Mouse (Mus musculus): ENCODE data around the gene Hs3st5. TPM values are rescaled to one million over a fixed set of nuclear protein-coding genes. Genes with fewer than 3 reads are reported as not detected.
"Not testable (repeated sequence)": the region's sequence is repeated elsewhere in the genome, so short reads cannot be mapped to it uniquely, and the experiment has no call there.

Gene Hs3st5
- polyA plus RNA-seq, 1 experiment from 2014 or later = 0.23 TPM

GRCm38 (mm10) chr10:36578375-36579145, 71.9 kb downstream of the Hs3st5 start:
- Histone ChIP-seq H3K4me1 (no peaks in the 10 kb centered on the region), H3K4me3 (no peak overlapping the region), H3K27me3 (ENCODE audit: insufficient read depth, poor library complexity, severe bottlenecking) (no peaks in the 10 kb centered on the region), H3K36me3 (no peaks in the 10 kb centered on the region), H3K27ac (no peak overlapping the region), H3K9me3 (no peaks in the 10 kb centered on the region)
- no peak for DNase-seq (ENCODE audit: low spot score)
- 76% methylated on average over 4 of the region's 4 CpGs for WGBS

DNA sequence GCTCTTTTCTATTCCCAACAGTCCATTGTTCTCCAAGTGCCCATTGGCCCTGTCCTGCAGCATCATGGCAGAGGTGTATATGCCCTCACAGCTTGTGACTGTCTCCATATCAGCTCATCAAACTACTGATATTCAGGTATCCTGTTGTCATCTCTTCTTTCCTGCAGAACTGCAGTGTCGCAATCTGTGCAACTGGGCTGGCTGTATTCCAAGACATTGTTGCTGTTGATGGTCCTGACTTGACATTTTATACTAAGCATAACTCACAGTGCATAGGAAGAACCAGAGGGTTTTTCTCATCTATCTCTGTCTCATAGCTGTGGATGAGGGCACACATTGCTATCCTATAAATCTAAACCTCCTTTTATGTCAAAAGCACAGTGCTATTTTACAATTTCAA, 103.8 kb downstream of the Hs3st5 start:
- Histone ChIP-seq H3K4me3 (no peak overlapping the region), H3K9me3 (0 out of 2 replicates have a peak, but pooled peaks cover 6% of the 10 kb centered on the region), H3K36me3 (no peaks in the 10 kb centered on the region), H3K4me1 (no peaks in the 10 kb centered on the region), H3K27me3 (ENCODE audit: insufficient read depth, poor library complexity, severe bottlenecking) (no peaks in the 10 kb centered on the region), H3K27ac (no peak overlapping the region)
- DNase-seq (ENCODE audit: low spot score) = no peak
- 87% methylated on average over 1 of the region's 1 CpGs for WGBS

DNA sequence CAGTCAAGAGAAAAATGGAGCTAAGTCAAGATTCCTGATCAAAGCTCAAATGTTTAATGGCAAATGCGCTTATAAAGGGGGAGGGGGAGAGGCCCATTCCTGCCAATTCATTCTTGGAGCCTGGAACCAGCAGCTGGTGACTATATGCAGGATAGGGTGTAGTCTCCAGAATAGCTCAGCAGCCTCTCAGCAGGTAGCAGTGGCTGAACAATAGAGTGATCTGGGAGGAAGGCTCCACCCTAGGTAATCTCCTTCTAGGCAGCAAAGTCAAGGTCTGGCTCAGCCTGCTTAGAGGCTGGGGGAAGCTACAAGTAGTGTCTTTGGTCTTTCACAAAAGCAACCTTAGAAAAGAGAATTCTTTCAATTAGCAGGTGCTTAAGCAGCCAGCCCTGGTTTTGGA, 104.8 kb downstream of the Hs3st5 start:
- H3K4me1 ChIP-seq; H3K4me3 ChIP-seq; H3K27me3 ChIP-seq (ENCODE audit: insufficient read depth, poor library complexity, severe bottlenecking); H3K36me3 ChIP-seq; H3K27ac ChIP-seq; DNase-seq (ENCODE audit: low spot score); H3K9me3 ChIP-seq: not testable (repeated sequence)
- WGBS = 46% methylated on average over 1 of the region's 1 CpGs

GRCm38 (mm10) chr10:36623037-36623436, 116.4 kb downstream of the Hs3st5 start:
- Histone ChIP-seq H3K36me3 (no peaks in the 10 kb centered on the region), H3K9me3 (no peaks in the 10 kb centered on the region), H3K4me1 (no peaks in the 10 kb centered on the region), H3K4me3 (no peak overlapping the region), H3K27me3 (ENCODE audit: insufficient read depth, poor library complexity, severe bottlenecking) (no peaks in the 10 kb centered on the region), H3K27ac (no peak overlapping the region)
- no peak for DNase-seq (ENCODE audit: low spot score)
- WGBS = 67% methylated on average over 1 of the region's 1 CpGs

- 78% methylated on average over 4 of the region's 4 CpGs for WGBS
- DNase-seq (ENCODE audit: low spot score) = no peak
- Histone ChIP-seq H3K4me1 (no peaks in the 10 kb centered on the region), H3K9me3 (no peaks in the 10 kb centered on the region), H3K27ac (no peak overlapping the region), H3K27me3 (ENCODE audit: insufficient read depth, poor library complexity, severe bottlenecking) (no peaks in the 10 kb centered on the region), H3K4me3 (no peak overlapping the region), H3K36me3 (no peaks in the 10 kb centered on the region)
Observed at GRCm38 (mm10) chr10:36627952-36628351, 121.3 kb downstream of the Hs3st5 start.

DNA sequence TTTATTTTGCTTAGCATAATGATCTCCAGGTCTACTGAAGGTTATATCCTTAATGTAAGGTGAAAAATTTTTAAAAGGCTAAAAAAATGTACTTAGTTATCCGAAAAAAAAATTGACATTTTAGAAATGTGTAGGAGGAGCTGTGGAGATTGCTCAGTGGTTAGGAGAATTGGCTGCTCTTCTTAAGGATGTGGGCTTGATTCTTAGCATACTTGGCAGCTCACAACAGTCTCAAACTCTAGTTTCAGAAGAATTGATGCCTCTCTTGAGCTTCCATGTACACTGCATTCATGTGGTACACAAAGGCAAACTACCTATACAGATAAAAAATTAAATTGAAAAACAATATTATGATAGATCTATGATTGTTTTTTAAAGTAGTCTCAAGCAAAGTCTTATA, 125.1 kb downstream of the Hs3st5 start:
- no peak for DNase-seq (ENCODE audit: low spot score)
- H3K36me3 ChIP-seq = no peaks in the 10 kb centered on the region
- 71% methylated on average over 1 of the region's 1 CpGs for WGBS
- no peaks in the 10 kb centered on the region for H3K4me1 ChIP-seq
- no peaks in the 10 kb centered on the region for H3K27me3 ChIP-seq (ENCODE audit: insufficient read depth, poor library complexity, severe bottlenecking)
- H3K4me3 ChIP-seq = no peak overlapping the region
- no peaks in the 10 kb centered on the region for H3K9me3 ChIP-seq
- H3K27ac ChIP-seq = no peak overlapping the region

DNA sequence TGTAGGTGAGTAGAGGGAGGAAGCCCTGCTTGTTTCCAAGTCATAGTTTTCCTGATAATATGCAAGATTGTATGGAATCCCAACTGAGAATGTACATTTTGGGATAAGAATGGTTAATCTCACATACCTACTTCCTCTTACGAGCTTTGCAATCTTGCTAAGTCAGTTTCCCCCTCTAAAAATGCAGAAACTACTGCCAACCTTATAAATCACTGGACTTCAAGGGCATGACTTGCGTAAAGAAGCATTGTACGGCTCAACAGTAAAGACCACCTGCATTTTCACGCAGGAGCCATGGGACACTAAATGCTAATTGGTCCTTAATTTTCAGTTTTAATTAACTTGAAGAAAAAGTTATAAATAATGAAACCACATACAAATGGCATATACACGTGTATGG, 144.0 kb downstream of the Hs3st5 start:
- Histone ChIP-seq H3K27ac (no peak overlapping the region), H3K36me3 (no peaks in the 10 kb centered on the region), H3K27me3 (ENCODE audit: insufficient read depth, poor library complexity, severe bottlenecking) (no peaks in the 10 kb centered on the region), H3K9me3 (no peaks in the 10 kb centered on the region), H3K4me3 (no peak overlapping the region), H3K4me1 (no peaks in the 10 kb centered on the region)
- WGBS = 79% methylated on average over 5 of the region's 5 CpGs
- DNase-seq (ENCODE audit: low spot score) = no peak

DNA sequence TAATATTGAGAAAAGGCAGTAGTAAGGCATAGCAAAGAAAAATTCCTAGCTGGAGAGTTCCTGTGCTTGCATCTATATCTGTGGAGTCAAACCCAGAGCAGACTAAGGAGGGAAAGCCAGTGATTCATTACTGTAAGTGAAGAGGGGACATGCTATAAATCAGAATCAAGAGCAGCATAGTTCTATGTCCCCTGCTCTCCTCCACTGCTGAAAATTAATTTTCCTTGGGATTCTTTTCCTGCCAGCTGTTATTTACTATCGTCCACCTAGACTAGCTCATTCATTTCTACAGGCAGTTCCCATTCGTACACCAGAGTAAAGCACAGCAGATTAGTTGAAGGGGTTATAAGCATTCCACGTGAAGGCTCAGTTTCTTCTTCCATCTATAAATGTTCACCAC, 207.4 kb downstream of the Hs3st5 start:
- H3K27ac ChIP-seq = no peak overlapping the region
- H3K4me3 ChIP-seq = no peak overlapping the region
- DNase-seq (ENCODE audit: low spot score) = no peak
- H3K36me3 ChIP-seq = no peaks in the 10 kb centered on the region
- no peaks in the 10 kb centered on the region for H3K9me3 ChIP-seq
- no peaks in the 10 kb centered on the region for H3K4me1 ChIP-seq
- no peaks in the 10 kb centered on the region for H3K27me3 ChIP-seq (ENCODE audit: insufficient read depth, poor library complexity, severe bottlenecking)
- 79% methylated on average over 3 of the region's 3 CpGs for WGBS

DNA sequence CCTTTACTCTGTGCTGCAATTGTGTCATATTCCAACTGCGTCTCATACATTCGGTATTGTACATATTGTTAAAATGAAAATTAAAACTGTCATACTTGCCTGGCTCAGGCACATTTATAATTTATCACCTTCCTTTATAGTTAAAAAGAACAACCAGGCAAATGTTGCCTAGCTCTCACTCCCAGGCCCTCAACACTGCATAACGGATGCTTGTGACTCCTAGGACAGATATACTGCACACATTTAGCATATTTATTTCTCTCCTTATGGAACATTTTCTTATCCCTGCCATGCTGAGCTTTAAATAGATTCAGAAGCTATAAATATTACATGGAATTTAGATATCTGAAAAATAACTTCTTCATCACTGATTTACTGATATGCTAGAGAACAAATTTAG, 219.6 kb downstream of the Hs3st5 start:
- no peaks in the 10 kb centered on the region for H3K4me1 ChIP-seq
- no peak for DNase-seq (ENCODE audit: low spot score)
- H3K27me3 ChIP-seq (ENCODE audit: insufficient read depth, poor library complexity, severe bottlenecking) = no peaks in the 10 kb centered on the region
- WGBS = 86% methylated on average over 3 of the region's 3 CpGs
- H3K4me3 ChIP-seq = no peak overlapping the region
- no peak overlapping the region for H3K27ac ChIP-seq
- H3K36me3 ChIP-seq = no peaks in the 10 kb centered on the region
- H3K9me3 ChIP-seq = no peaks in the 10 kb centered on the region

- Histone ChIP-seq H3K27ac (no peak overlapping the region), H3K4me1 (no peaks in the 10 kb centered on the region), H3K27me3 (ENCODE audit: insufficient read depth, poor library complexity, severe bottlenecking) (no peaks in the 10 kb centered on the region), H3K36me3 (no peaks in the 10 kb centered on the region), H3K9me3 (no peaks in the 10 kb centered on the region), H3K4me3 (no peak overlapping the region)
- WGBS = 63% methylated on average over 13 of the region's 13 CpGs
- DNase-seq (ENCODE audit: low spot score) = no peak
Observed at GRCm38 (mm10) chr10:36729361-36730098, 222.9 kb downstream of the Hs3st5 start.

DNA sequence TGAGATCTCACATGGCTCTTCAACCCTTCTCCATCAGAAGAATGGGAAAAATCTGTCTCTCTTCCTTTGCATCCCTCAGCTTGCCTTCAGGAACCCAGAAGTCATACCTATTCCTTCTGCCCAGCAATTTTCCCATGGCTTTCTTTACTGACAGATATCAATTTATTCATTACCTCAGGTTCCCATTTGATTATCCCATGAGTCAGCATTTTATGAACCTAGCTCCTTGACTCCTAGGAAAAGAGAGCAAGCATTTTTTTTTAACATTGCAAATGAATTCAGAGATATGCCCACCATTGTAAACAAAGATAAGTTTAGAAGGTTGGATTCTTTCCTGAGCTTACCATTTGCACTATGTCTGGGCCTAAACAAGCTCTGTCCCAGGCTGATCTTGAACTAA, 232.8 kb downstream of the Hs3st5 start:
- H3K27me3 ChIP-seq (ENCODE audit: insufficient read depth, poor library complexity, severe bottlenecking) = no peaks in the 10 kb centered on the region
- no peak overlapping the region for H3K4me3 ChIP-seq
- no peak overlapping the region for H3K27ac ChIP-seq
- H3K9me3 ChIP-seq = no peaks in the 10 kb centered on the region
- DNase-seq (ENCODE audit: low spot score) = no peak
- H3K4me1 ChIP-seq = no peaks in the 10 kb centered on the region
- no peaks in the 10 kb centered on the region for H3K36me3 ChIP-seq

DNA sequence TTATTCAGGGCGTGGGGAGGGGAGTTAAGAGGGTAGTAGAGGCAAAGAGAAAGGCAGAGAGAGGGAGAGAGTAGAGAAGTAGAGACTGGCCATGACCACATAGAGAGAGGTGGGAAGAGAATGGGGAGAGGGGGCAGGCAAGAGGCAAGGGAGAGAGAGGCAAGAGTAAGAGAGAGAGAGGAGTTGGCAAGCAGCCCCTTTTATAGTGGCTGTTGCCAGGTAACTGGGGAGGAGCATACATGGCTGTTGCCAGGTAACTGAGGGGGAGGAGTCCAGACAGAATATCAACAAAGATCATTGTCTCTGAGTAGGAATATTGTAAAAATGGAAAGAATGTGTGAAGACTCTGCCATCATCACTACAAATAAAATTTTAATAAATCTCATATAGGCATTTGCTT, 243.4 kb downstream of the Hs3st5 start:
- no peak overlapping the region for H3K4me3 ChIP-seq
- no peaks in the 10 kb centered on the region for H3K36me3 ChIP-seq
- no peak overlapping the region for H3K27ac ChIP-seq
- no peaks in the 10 kb centered on the region for H3K27me3 ChIP-seq (ENCODE audit: insufficient read depth, poor library complexity, severe bottlenecking)
- WGBS = 64% methylated on average over 1 of the region's 1 CpGs
- no peaks in the 10 kb centered on the region for H3K9me3 ChIP-seq
- no peaks in the 10 kb centered on the region; the same call in 1 of the 2 replicates for H3K4me1 ChIP-seq
- no peak for DNase-seq (ENCODE audit: low spot score)

- Histone ChIP-seq H3K27ac (peak overlapping the region; percentile 47; the same call in 1 of the 2 replicates), H3K4me1 (no peaks in the 10 kb centered on the region; the same call in 1 of the 2 replicates), H3K4me3 (no peak overlapping the region), H3K9me3 (no peaks in the 10 kb centered on the region), H3K36me3 (no peaks in the 10 kb centered on the region), H3K27me3 (ENCODE audit: insufficient read depth, poor library complexity, severe bottlenecking) (no peaks in the 10 kb centered on the region)
- WGBS = 50% methylated on average over 1 of the region's 1 CpGs
- no peak for DNase-seq (ENCODE audit: low spot score)
Observed at GRCm38 (mm10) chr10:36754471-36754870, 247.9 kb downstream of the Hs3st5 start.
